Mouse (Mus musculus) heart, embryonic 10.5 days (tissue): ENCODE data around the gene Camta1. TPM values are rescaled to one million over a fixed set of nuclear protein-coding genes. Genes with fewer than 3 reads are reported as not detected.

Source experiments
- DNase-seq: peaks from one replicate; pipeline ENCODE4 v3.0.0-alpha.2; 2017; ENCODE audit warnings: low spot score
- H3K27ac ChIP-seq: fragments of 300-500 bp; sonication (generic); 2 replicates; pipeline ENCODE4 v1.5.1; 2016; ENCODE audit warnings: mild to moderate bottlenecking
- H3K27me3 ChIP-seq: fragments of 300-500 bp; sonication (generic); 2 replicates; pipeline ENCODE4 v1.6.1; 2016; ENCODE audit warnings: mild to moderate bottlenecking; ENCODE audit not compliant: poor library complexity, insufficient read depth, severe bottlenecking
- H3K36me3 ChIP-seq: fragments of 300-500 bp; sonication (generic); 2 replicates; pipeline ENCODE4 v1.6.1; 2016; ENCODE audit warnings: mild to moderate bottlenecking, moderate library complexity
- H3K4me1 ChIP-seq: fragments of 300-500 bp; sonication (generic); 2 replicates; pipeline ENCODE4 v1.6.1; 2016; ENCODE audit warnings: mild to moderate bottlenecking
- H3K4me3 ChIP-seq: fragments of 300-500 bp; sonication (generic); 2 replicates; pipeline ENCODE4 v1.5.1; 2016; ENCODE audit warnings: mild to moderate bottlenecking, moderate library complexity
- H3K9me3 ChIP-seq: fragments of 300-500 bp; sonication (generic); 2 replicates; pipeline ENCODE4 v1.6.1; 2016; ENCODE audit warnings: mild to moderate bottlenecking, moderate library complexity
- WGBS: fragments of 180-500 bp; shearing (Covaris S2); methylation state at CpG from one replicate; pipeline ENCODE4 v1.1.7; 2016; 5-methylcytosine and 5-hydroxymethylcytosine counted together
- polyA plus RNA-seq: library from polyadenylated mRNA; unstranded; fragments of >200 nt; fragmentation: Nextera tagmentation; extraction: Ambion mirVana; gene quantifications from 2 replicates; pipeline ENCODE4 v1.2.1, GENCODE M21; 2016

The Camta1 gene
- polyA plus RNA-seq, 1 experiment from 2014 or later, result 115 TPM

- 75% methylated on average over 14 of the region's 14 CpGs for WGBS
Measured at GRCm38 (mm10) chr4:151282103-151282502, 579.6 kb downstream of the Camta1 start.

GRCm38 (mm10) chr4:151275292-151275691 is 586.4 kb downstream of the Camta1 start:
- H3K27ac ChIP-seq, result no peak overlapping the region
- DNase-seq, result no peak
- no peaks in the 10 kb centered on the region for H3K9me3 ChIP-seq
- H3K36me3 ChIP-seq, result no peaks in the 10 kb centered on the region
- 0 out of 2 replicates have a peak, but pooled peaks cover 8% of the 10 kb centered on the region for H3K27me3 ChIP-seq
- WGBS, result 56% methylated on average over 13 of the region's 13 CpGs
- H3K4me3 ChIP-seq, result no peak overlapping the region
- H3K4me1 ChIP-seq, result peaks cover 8% of the 10 kb centered on the region; the same call in 1 of the 2 replicates

More at GRCm38 (mm10) chr4:151282103-151282502, 579.6 kb downstream of the Camta1 start:
- no peaks in the 10 kb centered on the region for H3K27me3 ChIP-seq
- no peaks in the 10 kb centered on the region for H3K4me1 ChIP-seq
- H3K36me3 ChIP-seq, result no peaks in the 10 kb centered on the region
- no peak overlapping the region for H3K4me3 ChIP-seq
- H3K9me3 ChIP-seq, result no peaks in the 10 kb centered on the region
- H3K27ac ChIP-seq, result no peak overlapping the region
- DNase-seq, result no peak

- Histone ChIP-seq H3K27ac (no peak overlapping the region), H3K4me3 (no peak overlapping the region), H3K4me1 (no peaks in the 10 kb centered on the region), H3K9me3 (no peaks in the 10 kb centered on the region), H3K36me3 (no peaks in the 10 kb centered on the region), H3K27me3 (peaks cover 22% of the 10 kb centered on the region)
- WGBS, result 69% methylated on average over 14 of the region's 14 CpGs
- no peak for DNase-seq
Measured at GRCm38 (mm10) chr4:151263786-151264414, 597.8 kb downstream of the Camta1 start.

GRCm38 (mm10) chr4:151263052-151263451 is 598.6 kb downstream of the Camta1 start:
- Histone ChIP-seq H3K27ac (no peak overlapping the region), H3K27me3 (peaks cover 22% of the 10 kb centered on the region), H3K4me3 (no peak overlapping the region), H3K36me3 (no peaks in the 10 kb centered on the region), H3K9me3 (no peaks in the 10 kb centered on the region), H3K4me1 (no peaks in the 10 kb centered on the region)
- no peak for DNase-seq
- WGBS, result 71% methylated on average over 7 of the region's 7 CpGs

- H3K9me3 ChIP-seq, result no peaks in the 10 kb centered on the region
- H3K36me3 ChIP-seq, result no peaks in the 10 kb centered on the region
- no peak for DNase-seq
- no peak overlapping the region for H3K27ac ChIP-seq
- peaks cover 15% of the 10 kb centered on the region for H3K27me3 ChIP-seq
- no peaks in the 10 kb centered on the region for H3K4me1 ChIP-seq
- WGBS, result 61% methylated on average over 4 of the region's 4 CpGs
- H3K4me3 ChIP-seq, result no peak overlapping the region
Measured at GRCm38 (mm10) chr4:151256622-151257021, 605.1 kb downstream of the Camta1 start.

- Histone ChIP-seq H3K4me3 (no peak overlapping the region), H3K27me3 (no peaks in the 10 kb centered on the region; the same call in 1 of the 2 replicates), H3K27ac (no peak overlapping the region), H3K9me3 (no peaks in the 10 kb centered on the region), H3K36me3 (no peaks in the 10 kb centered on the region), H3K4me1 (no peaks in the 10 kb centered on the region)
- 86% methylated on average over 6 of the region's 6 CpGs for WGBS
- DNase-seq, result no peak
Measured at GRCm38 (mm10) chr4:151250824-151251223, 610.9 kb downstream of the Camta1 start.

GRCm38 (mm10) chr4:151245068-151245797 is 616.4 kb downstream of the Camta1 start:
- no peak overlapping the region for H3K27ac ChIP-seq
- 64% methylated on average over 7 of the region's 7 CpGs for WGBS
- H3K4me3 ChIP-seq, result no peak overlapping the region
- H3K4me1 ChIP-seq, result peaks cover 16% of the 10 kb centered on the region
- no peak for DNase-seq
- H3K36me3 ChIP-seq, result no peaks in the 10 kb centered on the region
- no peaks in the 10 kb centered on the region; the same call in 1 of the 2 replicates for H3K9me3 ChIP-seq
- peaks cover 13% of the 10 kb centered on the region for H3K27me3 ChIP-seq

GRCm38 (mm10) chr4:151243445-151243844 is 618.2 kb downstream of the Camta1 start:
- WGBS, result 61% methylated on average over 9 of the region's 9 CpGs
- H3K4me1 ChIP-seq, result peaks cover 16% of the 10 kb centered on the region
- H3K4me3 ChIP-seq, result no peak overlapping the region
- no peak for DNase-seq
- H3K36me3 ChIP-seq, result no peaks in the 10 kb centered on the region
- H3K27me3 ChIP-seq, result peaks cover 13% of the 10 kb centered on the region
- H3K27ac ChIP-seq, result no peak overlapping the region
- no peaks in the 10 kb centered on the region; the same call in 1 of the 2 replicates for H3K9me3 ChIP-seq

GRCm38 (mm10) chr4:151242751-151243150 is 618.9 kb downstream of the Camta1 start:
- Histone ChIP-seq H3K27ac (no peak overlapping the region), H3K9me3 (no peaks in the 10 kb centered on the region; the same call in 1 of the 2 replicates), H3K27me3 (peaks cover 13% of the 10 kb centered on the region), H3K4me3 (no peak overlapping the region), H3K36me3 (no peaks in the 10 kb centered on the region), H3K4me1 (peaks cover 16% of the 10 kb centered on the region)
- 24% methylated on average over 12 of the region's 12 CpGs for WGBS
- no peak for DNase-seq

GRCm38 (mm10) chr4:151240465-151240864 is 621.2 kb downstream of the Camta1 start:
- peaks cover 16% of the 10 kb centered on the region for H3K4me1 ChIP-seq
- WGBS, result 78% methylated on average over 5 of the region's 5 CpGs
- DNase-seq, result no peak
- no peak overlapping the region for H3K4me3 ChIP-seq
- peaks cover 13% of the 10 kb centered on the region for H3K27me3 ChIP-seq
- H3K27ac ChIP-seq, result no peak overlapping the region
- no peaks in the 10 kb centered on the region for H3K36me3 ChIP-seq
- no peaks in the 10 kb centered on the region; the same call in 1 of the 2 replicates for H3K9me3 ChIP-seq

DNA sequence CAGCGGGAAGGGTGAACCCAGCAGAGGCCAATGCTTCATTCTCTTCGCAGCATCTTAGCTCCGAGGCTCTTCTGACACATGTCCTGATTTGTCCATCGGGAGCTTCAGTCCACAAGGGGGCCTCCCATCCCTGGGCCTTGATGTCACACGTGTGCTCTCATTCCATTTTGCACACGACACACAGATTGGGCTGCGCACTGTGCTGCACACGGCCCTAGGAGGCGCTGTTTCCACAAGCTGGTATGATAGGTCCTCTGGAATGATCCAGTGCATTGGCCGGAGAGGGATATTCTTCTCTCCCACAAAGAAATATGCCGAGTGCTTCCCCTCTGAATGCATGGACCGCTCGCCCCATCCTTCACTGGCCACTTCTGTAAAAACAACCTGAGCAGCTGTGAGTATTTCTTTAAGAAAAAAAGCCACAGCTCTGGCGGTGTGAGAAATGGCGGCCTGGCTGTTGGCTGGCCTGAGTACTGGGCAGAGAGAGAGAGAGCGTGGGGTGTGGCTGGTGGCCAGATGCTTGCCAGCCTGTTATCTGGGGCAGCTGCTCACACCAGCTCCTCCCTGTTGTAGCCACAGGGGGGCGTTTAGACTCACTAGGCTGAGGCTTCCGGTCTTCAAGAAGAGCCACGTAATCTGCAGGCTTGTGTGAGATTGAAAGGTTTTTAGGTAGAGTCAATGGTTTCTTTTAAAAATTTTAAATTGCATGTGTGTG is 622.5 kb downstream of the Camta1 start:
- DNase-seq, result no peak
- Histone ChIP-seq H3K36me3 (no peaks in the 10 kb centered on the region), H3K27ac (no peak overlapping the region), H3K4me1 (peaks cover 2% of the 10 kb centered on the region), H3K4me3 (no peak overlapping the region), H3K9me3 (no peaks in the 10 kb centered on the region; the same call in 1 of the 2 replicates), H3K27me3 (peaks cover 11% of the 10 kb centered on the region)
- 78% methylated on average over 19 of the region's 19 CpGs for WGBS

DNA sequence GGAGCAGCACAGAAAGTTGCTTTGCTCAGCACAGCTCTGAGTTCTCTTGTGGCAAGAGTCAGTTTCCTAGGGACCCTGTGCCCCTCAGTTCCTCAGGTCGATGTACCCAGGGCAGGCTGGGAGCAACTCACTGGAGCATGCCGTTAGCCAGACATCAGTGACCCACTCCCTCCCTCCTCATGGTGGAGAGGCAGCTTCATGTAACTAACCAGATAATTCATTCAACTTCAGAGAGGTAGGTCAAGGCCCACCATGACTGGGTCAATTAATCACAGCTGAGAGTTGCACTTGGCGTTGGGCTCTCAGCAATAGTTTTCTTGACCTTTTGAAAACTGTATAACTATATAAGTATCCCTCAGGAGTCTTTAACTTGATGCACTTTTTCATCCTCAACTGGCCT is 624.2 kb downstream of the Camta1 start:
- Histone ChIP-seq H3K4me1 (no peaks in the 10 kb centered on the region), H3K9me3 (no peaks in the 10 kb centered on the region; the same call in 1 of the 2 replicates), H3K36me3 (no peaks in the 10 kb centered on the region), H3K27ac (no peak overlapping the region), H3K27me3 (peaks cover 5% of the 10 kb centered on the region; the same call in 1 of the 2 replicates), H3K4me3 (no peak overlapping the region)
- 85% methylated on average over 3 of the region's 3 CpGs for WGBS
- no peak for DNase-seq

- WGBS, result 77% methylated on average over 4 of the region's 4 CpGs
- DNase-seq, result no peak
- H3K27me3 ChIP-seq, result 0 out of 2 replicates have a peak, but pooled peaks cover 2% of the 10 kb centered on the region
Measured at GRCm38 (mm10) chr4:151234981-151235380, 626.7 kb downstream of the Camta1 start.

More at GRCm38 (mm10) chr4:151234981-151235380, 626.7 kb downstream of the Camta1 start:
- H3K27ac ChIP-seq, result no peak overlapping the region
- no peak overlapping the region for H3K4me3 ChIP-seq
- no peaks in the 10 kb centered on the region for H3K36me3 ChIP-seq
- H3K9me3 ChIP-seq, result no peaks in the 10 kb centered on the region
- no peaks in the 10 kb centered on the region for H3K4me1 ChIP-seq
